Mouse (Mus musculus) MEL (cell line): ENCODE results near the gene Pgbd5. TPM values are rescaled to one million over a fixed set of nuclear protein-coding genes. Genes with fewer than 3 reads are reported as not detected.
"Not testable (repeated sequence)": the region's sequence is repeated elsewhere in the genome, so short reads cannot be mapped to it uniquely, and the experiment has no call there.

Experiments
- DNase-seq: peaks from one replicate; pipeline ENCODE4 v3.0.0; 2011; ENCODE audit warnings: low read depth, low spot score
- H3K27ac ChIP-seq: 2 replicates; pipeline ENCODE4 v1.5.1; 2012; ENCODE audit warnings: low read depth, mild to moderate bottlenecking, control low read depth, low read length, moderate library complexity; ENCODE audit not compliant: control insufficient read depth
- H3K27me3 ChIP-seq, 2 experiments: fragments of 150-350 bp in 1 of 2; sonication (generic) in 1 of 2; 2 replicates each; pipeline ENCODE4 v1.6.1; 2012; ENCODE audit warnings: low read length in 2 of 2, mild to moderate bottlenecking in 2 of 2, improper control_type of control experiment in 1 of 2, moderate library complexity in 1 of 2; ENCODE audit not compliant: insufficient read depth in 2 of 2, control insufficient read depth in 1 of 2
- H3K36me3 ChIP-seq, 2 experiments: 2 replicates each; pipeline ENCODE4 v1.6.1; 2012 to 2014; ENCODE audit warnings: low read length in 2 of 2, improper control_type of control experiment in 1 of 2, inconsistent platforms in 1 of 2, mild to moderate bottlenecking in 1 of 2; ENCODE audit not compliant: insufficient read depth in 2 of 2, control insufficient read depth in 1 of 2
- H3K4me1 ChIP-seq, 2 experiments: fragments of 150-350 bp in 1 of 2; sonication (generic) in 1 of 2; 2 replicates each; pipeline ENCODE4 v1.6.1; 2012; ENCODE audit warnings: low read length in 2 of 2, improper control_type of control experiment in 1 of 2, mild to moderate bottlenecking in 1 of 2; ENCODE audit not compliant: insufficient read depth in 2 of 2, control insufficient read depth in 1 of 2
- H3K4me3 ChIP-seq, 2 experiments: fragments of 150-350 bp in 1 of 2; sonication (generic) in 1 of 2; 2 replicates each; pipeline ENCODE4 v1.5.1; 2012; ENCODE audit warnings: low read depth in 2 of 2, low read length in 2 of 2, mild to moderate bottlenecking in 2 of 2, moderate library complexity in 2 of 2, control low read depth in 1 of 2, improper control_type of control experiment in 1 of 2; ENCODE audit not compliant: control insufficient read depth in 1 of 2, insufficient read depth in 1 of 2
- H3K79me2 ChIP-seq: 2 replicates; pipeline ENCODE4 v1.6.1; 2012; ENCODE audit warnings: mild to moderate bottlenecking, low read length, moderate library complexity; ENCODE audit not compliant: control insufficient read depth, poor library complexity, insufficient read depth
- H3K9ac ChIP-seq: 2 replicates; pipeline ENCODE4 v1.6.1; 2012; ENCODE audit warnings: low read depth, mild to moderate bottlenecking, control low read depth, low read length, moderate library complexity; ENCODE audit not compliant: control insufficient read depth, poor library complexity, severe bottlenecking
- H3K9me3 ChIP-seq: fragments of 150-350 bp; sonication (generic); replicated peaks from 2 replicates; pipeline ENCODE4 v1.6.1; 2012; ENCODE audit warnings: mild to moderate bottlenecking, low read length, improper control_type of control experiment, moderate library complexity; ENCODE audit not compliant: insufficient read depth
- CHD1 ChIP-seq: IDR thresholded peaks from 2 replicates; pipeline ENCODE4 v1.6.1; 2012; ENCODE audit warnings: low read depth, mild to moderate bottlenecking, inconsistent platforms, low read length, improper control_type of control experiment
- GATA1 ChIP-seq: IDR thresholded peaks from 2 replicates; pipeline ENCODE4 v1.6.1; 2011; ENCODE audit warnings: low read depth, low read length, improper control_type of control experiment
- JUND ChIP-seq: IDR thresholded peaks from 2 replicates; pipeline ENCODE4 v1.6.1; 2011; ENCODE audit warnings: low read depth, mild to moderate bottlenecking, improper control_type of control experiment, low read length
- MAFK ChIP-seq: IDR thresholded peaks from 2 replicates; pipeline ENCODE4 v1.6.1; 2011; ENCODE audit warnings: low read depth, mild to moderate bottlenecking, low read length, improper control_type of control experiment, borderline replicate concordance
- MAX ChIP-seq: IDR thresholded peaks from 2 replicates; pipeline ENCODE4 v1.6.1; 2011; ENCODE audit warnings: low read length, improper control_type of control experiment
- MAZ ChIP-seq: IDR thresholded peaks from 2 replicates; pipeline ENCODE4 v1.6.1; 2012; ENCODE audit warnings: low read depth, mild to moderate bottlenecking, inconsistent platforms, low read length, improper control_type of control experiment
- MEF2A ChIP-seq: IDR thresholded peaks from 2 replicates; pipeline ENCODE4 v1.6.1; 2014; ENCODE audit warnings: low read depth, mild to moderate bottlenecking, inconsistent platforms, low read length, improper control_type of control experiment; ENCODE audit not compliant: poor library complexity, insufficient replicate concordance, severe bottlenecking; ENCODE audit errors: extremely low read depth
- MXI1 ChIP-seq: IDR thresholded peaks from 2 replicates; pipeline ENCODE4 v1.6.1; 2011; ENCODE audit warnings: mild to moderate bottlenecking, low read depth, low read length, improper control_type of control experiment
- MYB ChIP-seq: IDR thresholded peaks from 2 replicates; pipeline ENCODE4 v1.6.1; 2011; ENCODE audit warnings: mild to moderate bottlenecking, low read depth, low read length, improper control_type of control experiment
- NRF1 ChIP-seq: IDR thresholded peaks from 2 replicates; pipeline ENCODE4 v1.6.1; 2014; ENCODE audit warnings: low read depth, mild to moderate bottlenecking, inconsistent platforms, low read length, improper control_type of control experiment, moderate library complexity; ENCODE audit not compliant: poor library complexity, insufficient read depth, severe bottlenecking
- POLR2AphosphoS2 ChIP-seq: IDR thresholded peaks from 2 replicates; pipeline ENCODE4 v1.6.1; 2011; ENCODE audit warnings: low read length, improper control_type of control experiment
- POLR2AphosphoS5 ChIP-seq: IDR thresholded peaks from 2 replicates; pipeline ENCODE4 v1.6.1; 2012; ENCODE audit warnings: low read depth, borderline replicate concordance, mild to moderate bottlenecking, inconsistent platforms, low read length, moderate library complexity, mixed read lengths
- TAL1 ChIP-seq: IDR thresholded peaks from 2 replicates; pipeline ENCODE4 v1.6.1; 2012; ENCODE audit warnings: mild to moderate bottlenecking, inconsistent platforms, low read length, moderate library complexity, mixed read lengths
- TCF12 ChIP-seq: IDR thresholded peaks from 2 replicates; pipeline ENCODE4 v1.6.1; 2014; ENCODE audit warnings: low read depth, mild to moderate bottlenecking, inconsistent platforms, low read length, improper control_type of control experiment, moderate library complexity
- USF1 ChIP-seq: IDR thresholded peaks from 2 replicates; pipeline ENCODE4 v1.6.1; 2014; ENCODE audit warnings: low read depth, mild to moderate bottlenecking, inconsistent platforms, low read length, improper control_type of control experiment, moderate library complexity
- USF2 ChIP-seq, 2 experiments: IDR thresholded peaks; 2 replicates each; pipeline ENCODE4 v1.6.1; 2011 to 2012; ENCODE audit warnings: improper control_type of control experiment in 2 of 2, low read length in 2 of 2, borderline replicate concordance in 1 of 2, inconsistent platforms in 1 of 2, low read depth in 1 of 2, mild to moderate bottlenecking in 1 of 2; ENCODE audit not compliant: insufficient read depth in 1 of 2
- ZKSCAN1 ChIP-seq: IDR thresholded peaks from 2 replicates; pipeline ENCODE4 v1.6.1; 2012; ENCODE audit warnings: low read depth, mild to moderate bottlenecking, inconsistent platforms, low read length, improper control_type of control experiment, moderate library complexity
- ZMIZ1 ChIP-seq: IDR thresholded peaks from 2 replicates; pipeline ENCODE4 v1.6.1; 2012; ENCODE audit warnings: low read depth, mild to moderate bottlenecking, inconsistent platforms, low read length, improper control_type of control experiment, moderate library complexity
- ZNF384 ChIP-seq: IDR thresholded peaks from 2 replicates; pipeline ENCODE4 v1.6.1; 2012; ENCODE audit warnings: low read depth, mild to moderate bottlenecking, inconsistent platforms, low read length, improper control_type of control experiment
- polyA plus RNA-seq, 2 experiments: library from polyadenylated mRNA; stranded (reverse) in 1 of 2; unstranded in 1 of 2; fragments of >175 nt in 1 of 2; fragments of >200 nt in 1 of 2; gene quantifications; 2 replicates each; pipeline versions ENCODE4 v1.2.1 to v1.2.4; 2012; ENCODE audit warnings: low replicate concordance in 2 of 2, low read depth in 1 of 2; ENCODE audit not compliant: insufficient read length in 2 of 2, insufficient read depth in 1 of 2, missing spikeins in 1 of 2
- total RNA-seq: library from RNA; depleted of rRNA; stranded (reverse); fragments of 300-350 nt; gene quantifications from 2 replicates; pipeline ENCODE4 v1.2.3, GENCODE M21; 2012

The Pgbd5 gene
- total and polyA plus RNA-seq, 3 experiments, result not detected

GRCm38 (mm10) chr8:124429417-124429816, 10.0 kb downstream of the Pgbd5 start:
- Histone ChIP-seq H3K9me3 (no peaks in the 10 kb centered on the region), H3K79me2 (no peaks in the 10 kb centered on the region), H3K9ac (no peak overlapping the region), H3K27ac (no peak overlapping the region), H3K4me1 (no peaks in the 10 kb centered on the region), H3K27me3 (no peaks in the 10 kb centered on the region; a peak in 1 of 4 replicates), H3K36me3 (no peaks in the 10 kb centered on the region), H3K4me3 (no peak overlapping the region)
- no peak for DNase-seq
- no peak for TF ChIP-seq MXI1
- no peak for TF ChIP-seq MEF2A
- TF ChIP-seq ZMIZ1, result no peak
- TF ChIP-seq, all 39 proteins: peak for 0

GRCm38 (mm10) chr8:124428721-124429120, 10.7 kb downstream of the Pgbd5 start:
- not testable (repeated sequence) for H3K4me1 ChIP-seq, H3K27ac ChIP-seq, H3K9me3 ChIP-seq, H3K4me3 ChIP-seq, H3K27me3 ChIP-seq, H3K36me3 ChIP-seq, DNase-seq, H3K79me2 ChIP-seq, H3K9ac ChIP-seq

- no peak for TF ChIP-seq MAFK
- no peak for TF ChIP-seq TCF12
- TF ChIP-seq JUND, result no peak
- TF ChIP-seq MAZ, result no peak
- TF ChIP-seq USF1, result no peak
- TF ChIP-seq ZNF384, result no peak
Measured at GRCm38 (mm10) chr8:124421413-124421812, 18.0 kb downstream of the Pgbd5 start.

GRCm38 (mm10) chr8:124418927-124419326, 20.5 kb downstream of the Pgbd5 start:
- Histone ChIP-seq H3K9me3 (no peaks in the 10 kb centered on the region), H3K27ac (no peak overlapping the region), H3K27me3 (no peaks in the 10 kb centered on the region; a peak in 1 of 4 replicates), H3K79me2 (no peaks in the 10 kb centered on the region), H3K4me3 (no peak overlapping the region)
- DNase-seq, result no peak
- TF ChIP-seq ZKSCAN1, result no peak
- TF ChIP-seq USF2 (IDR thresholded peaks at IDR 0.05; ENCODE audit: borderline replicate concordance in 1 of 2, insufficient read depth in 1 of 2, low read depth in 1 of 2, low read length in 2 of 2), result no peak
- no peak for TF ChIP-seq POLR2AphosphoS2
- no peak for TF ChIP-seq MAX
- no peak for TF ChIP-seq MYB
- TF ChIP-seq JUND, result no peak
- TF ChIP-seq TAL1, result no peak
- TF ChIP-seq CHD1, result no peak
- TF ChIP-seq NRF1, result no peak
- TF ChIP-seq GATA1, result no peak
- TF ChIP-seq POLR2AphosphoS5, result no peak
- TF ChIP-seq MEF2A, result no peak
- TF ChIP-seq ZMIZ1, result no peak
- no peak for TF ChIP-seq MAFK
- TF ChIP-seq, all 39 proteins: peak for 0
- Histone ChIP-seq H3K4me1 (no peaks in the 10 kb centered on the region), H3K36me3 (no peaks in the 10 kb centered on the region), H3K9ac (no peak overlapping the region)

More at GRCm38 (mm10) chr8:124421413-124421812, 18.0 kb downstream of the Pgbd5 start:
- H3K79me2 ChIP-seq, result no peaks in the 10 kb centered on the region
- H3K27ac ChIP-seq, result no peak overlapping the region
- no peaks in the 10 kb centered on the region for H3K4me1 ChIP-seq
- no peaks in the 10 kb centered on the region for H3K36me3 ChIP-seq
- H3K9ac ChIP-seq, result no peak overlapping the region
- no peak for DNase-seq
- H3K9me3 ChIP-seq, result no peaks in the 10 kb centered on the region
- no peaks in the 10 kb centered on the region for H3K27me3 ChIP-seq
- H3K4me3 ChIP-seq, result no peak overlapping the region
